Mouse (Mus musculus): ENCODE measurements around the gene Xpc.

- TF ChIP-seq CTCF (IDR thresholded peaks at IDR 0.05; ENCODE audit: control insufficient read depth, insufficient read depth, insufficient read length): no peak
- no peak for TF ChIP-seq FOSL1 (IDR thresholded peaks at IDR 0.05; ENCODE audit: insufficient read depth, low read length, poor library complexity, severe bottlenecking)
Measured at GRCm38 (mm10) chr6:91551671-91552070, 36.0 kb upstream of the Xpc start.

All from C2C12 (cell line).